Mouse (Mus musculus): Measurements from ENCODE around the gene Pcx. TPM values are rescaled to one million over a fixed set of nuclear protein-coding genes. Genes with fewer than 3 reads are reported as not detected.

The Pcx gene
- total RNA-seq, 2 experiments from 2014 or later = 0.95 to 6.1 TPM

Other genes with a start within 250 kb of the Pcx start
- gene Ssh3, start 241.3 kb upstream of the Pcx start, total RNA-seq (2014; fragmentation: Nextera tagmentation) = 17.7 and 25.9 TPM in 2 replicates
- 10.8 and 22.0 TPM in 2 replicates for gene Ssh3, start 241.3 kb upstream of the Pcx start, total RNA-seq (2017)
- gene Ankrd13d, start 227.3 kb upstream of the Pcx start, total RNA-seq (2014; fragmentation: Nextera tagmentation) = 6.8 and 7.2 TPM in 2 replicates
- gene Ankrd13d, start 227.3 kb upstream of the Pcx start, total RNA-seq (2017) = 1.6 and 3.9 TPM in 2 replicates
- 179 and 198 TPM in 2 replicates for gene Grk2, start 204.2 kb upstream of the Pcx start, total RNA-seq (2014; fragmentation: Nextera tagmentation)
- gene Grk2, start 204.2 kb upstream of the Pcx start, total RNA-seq (2017) = 133 and 181 TPM in 2 replicates
- gene Kdm2a, start 112.2 kb upstream of the Pcx start, total RNA-seq (2014; fragmentation: Nextera tagmentation) = 62.9 and 96.0 TPM in 2 replicates
- 46.5 and 61.7 TPM in 2 replicates for gene Kdm2a, start 112.2 kb upstream of the Pcx start, total RNA-seq (2017)
- gene Rhod, start 71.0 kb upstream of the Pcx start, total RNA-seq (2014; fragmentation: Nextera tagmentation) = 0.28 TPM in 1 of 2 replicates, not detected in the other
- not detected in 2 replicates for gene Rhod, start 71.0 kb upstream of the Pcx start, total RNA-seq (2017)
- gene Syt12, start 33.0 kb upstream of the Pcx start, total RNA-seq (2014; fragmentation: Nextera tagmentation) = not detected in 2 replicates
- gene Syt12, start 33.0 kb upstream of the Pcx start, total RNA-seq (2017) = not detected in 2 replicates
- not detected in 2 replicates for gene 2010003K11Rik, start 11.9 kb upstream of the Pcx start, total RNA-seq (2014; fragmentation: Nextera tagmentation)
- not detected in 2 replicates for gene 2010003K11Rik, start 11.9 kb upstream of the Pcx start, total RNA-seq (2017)
- gene Lrfn4, start 105.2 kb downstream of the Pcx start, total RNA-seq (2014; fragmentation: Nextera tagmentation) = 2.6 and 3.5 TPM in 2 replicates
- gene Lrfn4, start 105.2 kb downstream of the Pcx start, total RNA-seq (2017) = 1.8 and 3.7 TPM in 2 replicates
- 30.4 and 40.9 TPM in 2 replicates for gene Rce1, start 115.2 kb downstream of the Pcx start, total RNA-seq (2014; fragmentation: Nextera tagmentation)
- gene Rce1, start 115.2 kb downstream of the Pcx start, total RNA-seq (2017) = 19.6 and 28.2 TPM in 2 replicates
- not detected in 2 replicates for gene Gm960, start 188.2 kb downstream of the Pcx start, total RNA-seq (2014; fragmentation: Nextera tagmentation)
- gene Gm960, start 188.2 kb downstream of the Pcx start, total RNA-seq (2017) = not detected in 2 replicates
- 0.23 TPM in 1 of 2 replicates, not detected in the other for gene Sptbn2, start 200.7 kb downstream of the Pcx start, total RNA-seq (2014; fragmentation: Nextera tagmentation)
- not detected in 2 replicates for gene Sptbn2, start 200.7 kb downstream of the Pcx start, total RNA-seq (2017)
- 7.1 and 11.0 TPM in 2 replicates for gene Rbm4b, start 246.0 kb downstream of the Pcx start, total RNA-seq (2014; fragmentation: Nextera tagmentation)
- 9.8 and 17.5 TPM in 2 replicates for gene Rbm4b, start 246.0 kb downstream of the Pcx start, total RNA-seq (2017)